Mouse (Mus musculus) heart, embryonic 12.5 days (tissue): ENCODE results near the gene Rbm11. TPM values are rescaled to one million over a fixed set of nuclear protein-coding genes. Genes with fewer than 3 reads are reported as not detected.

Source experiments
- ATAC-seq: fragments of 200-750 bp; cut with Nextera tagmentation; 2 replicates; pipeline ENCODE4 v1.8.0; 2017; ENCODE audit warnings: moderate TSS enrichment, moderate library complexity; ENCODE audit not compliant: insufficient number of reproducible peaks, low FRiP score
- H3K27ac ChIP-seq: fragments of 300-500 bp; sonication (generic); 2 replicates; pipeline ENCODE4 v1.5.1; 2016; ENCODE audit warnings: mild to moderate bottlenecking, moderate library complexity; ENCODE audit not compliant: poor library complexity, severe bottlenecking
- H3K27me3 ChIP-seq: fragments of 300-500 bp; sonication (generic); replicated peaks from 2 replicates; pipeline ENCODE4 v1.6.1; 2016; ENCODE audit warnings: mild to moderate bottlenecking, moderate library complexity
- H3K36me3 ChIP-seq: fragments of 300-500 bp; sonication (generic); 2 replicates; pipeline ENCODE4 v1.6.1; 2016; ENCODE audit warnings: mild to moderate bottlenecking, moderate library complexity
- H3K4me1 ChIP-seq: fragments of 300-500 bp; sonication (generic); replicated peaks from 2 replicates; pipeline ENCODE4 v1.6.1; 2016; ENCODE audit warnings: mild to moderate bottlenecking
- H3K4me2 ChIP-seq: fragments of 300-500 bp; sonication (generic); 2 replicates; pipeline ENCODE4 v1.6.1; 2016; ENCODE audit warnings: mild to moderate bottlenecking, moderate library complexity
- H3K4me3 ChIP-seq: fragments of 300-500 bp; sonication (generic); 2 replicates; pipeline ENCODE4 v1.5.1; 2016; ENCODE audit warnings: mild to moderate bottlenecking
- H3K9ac ChIP-seq: fragments of 300-500 bp; sonication (generic); 2 replicates; pipeline ENCODE4 v1.6.1; 2016; ENCODE audit warnings: mild to moderate bottlenecking, moderate library complexity
- H3K9me3 ChIP-seq: fragments of 300-500 bp; sonication (generic); replicated peaks from 2 replicates; pipeline ENCODE4 v1.6.1; 2016; ENCODE audit warnings: mild to moderate bottlenecking, moderate library complexity
- WGBS: fragments of 180-500 bp; shearing (Covaris S2); methylation state at CpG from one replicate; pipeline ENCODE4 v1.1.7; 2016; 5-methylcytosine and 5-hydroxymethylcytosine counted together
- polyA plus RNA-seq: library from polyadenylated mRNA; unstranded; fragments of >200 nt; fragmentation: Nextera tagmentation; extraction: Ambion mirVana; gene quantifications from 2 replicates; pipeline ENCODE4 v1.2.1, GENCODE M21; 2016

The Rbm11 gene
- polyA plus RNA-seq, result 0.27 and 0.47 TPM in 2 replicates

GRCm38 (mm10) chr16:75592671-75593500, at the start of gene Rbm11:
TSS of gene Rbm11 (plus strand) at chr16:75592844.
- peak within 1 kb of the TSS; percentile 72 for H3K4me3 ChIP-seq
- peak within 1 kb of the TSS; percentile 69 for H3K9ac ChIP-seq
- no peaks in the 10 kb centered on the region for H3K27me3 ChIP-seq
- no peak within 1 kb of the TSS for H3K27ac ChIP-seq
- ATAC-seq, result peak; percentile 95
- WGBS, result under 1% methylated on average over 52 of the region's 55 CpGs
- H3K4me2 ChIP-seq, result peak within 1 kb of the TSS; percentile 88
- no peaks in the 10 kb centered on the region for H3K9me3 ChIP-seq
- no peaks in the 10 kb centered on the region for H3K36me3 ChIP-seq
- no peaks in the 10 kb centered on the region for H3K4me1 ChIP-seq

- no peaks in the 10 kb centered on the region for H3K27me3 ChIP-seq
- no peak for ATAC-seq
- H3K4me2 ChIP-seq, result no peak overlapping the region
- H3K4me1 ChIP-seq, result no peaks in the 10 kb centered on the region
- no peaks in the 10 kb centered on the region for H3K9me3 ChIP-seq
- WGBS, result 75% methylated on average over 1 of the region's 1 CpGs
- H3K36me3 ChIP-seq, result no peaks in the 10 kb centered on the region
- no peak overlapping the region for H3K27ac ChIP-seq
- no peak overlapping the region for H3K4me3 ChIP-seq
- no peak overlapping the region for H3K9ac ChIP-seq
These were observed 47.3 kb upstream of the Rbm11 start for GRCm38 (mm10) chr16:75545310-75545709.

- Histone ChIP-seq H3K4me2 (no peak overlapping the region), H3K36me3 (no peaks in the 10 kb centered on the region), H3K4me3 (no peak overlapping the region), H3K27me3 (no peaks in the 10 kb centered on the region), H3K27ac (no peak overlapping the region), H3K9ac (no peak overlapping the region), H3K4me1 (no peaks in the 10 kb centered on the region), H3K9me3 (no peaks in the 10 kb centered on the region)
- no peak for ATAC-seq
- WGBS, result 92% methylated on average over 2 of the region's 2 CpGs
These were observed 29.7 kb upstream of the Rbm11 start for GRCm38 (mm10) chr16:75562910-75563309.

- ATAC-seq, result no peak
- Histone ChIP-seq H3K4me3 (no peak overlapping the region), H3K36me3 (no peaks in the 10 kb centered on the region), H3K27ac (no peak overlapping the region), H3K4me1 (peaks cover 3% of the 10 kb centered on the region; the same call in 1 of the 2 replicates), H3K9me3 (no peaks in the 10 kb centered on the region), H3K27me3 (no peaks in the 10 kb centered on the region), H3K4me2 (no peak overlapping the region), H3K9ac (no peak overlapping the region)
- WGBS, result 75% methylated on average over 5 of the region's 5 CpGs
These were observed 10.4 kb upstream of the Rbm11 start for GRCm38 (mm10) chr16:75582279-75582678.

GRCm38 (mm10) chr16:75585961-75586360, 6.7 kb upstream of the Rbm11 start, which contains the start of gene Lipi:
TSS of gene Lipi (minus strand) at chr16:75586061.
- Histone ChIP-seq H3K4me3 (no peak within 1 kb of the TSS), H3K27ac (no peak within 1 kb of the TSS), H3K36me3 (no peaks in the 10 kb centered on the region), H3K4me1 (peaks cover 3% of the 10 kb centered on the region; the same call in 1 of the 2 replicates), H3K27me3 (no peaks in the 10 kb centered on the region), H3K4me2 (no peak within 1 kb of the TSS), H3K9ac (no peak within 1 kb of the TSS), H3K9me3 (no peaks in the 10 kb centered on the region)
- WGBS, result 78% methylated on average over 7 of the region's 7 CpGs
- ATAC-seq, result no peak

GRCm38 (mm10) chr16:75586466-75586865, 6.2 kb upstream of the Rbm11 start:
- 18% methylated on average over 3 of the region's 3 CpGs for WGBS
- no peaks in the 10 kb centered on the region for H3K36me3 ChIP-seq
- H3K27me3 ChIP-seq, result no peaks in the 10 kb centered on the region
- no peak overlapping the region for H3K27ac ChIP-seq
- no peak for ATAC-seq
- H3K4me2 ChIP-seq, result no peak overlapping the region
- H3K9ac ChIP-seq, result no peak overlapping the region
- no peaks in the 10 kb centered on the region for H3K9me3 ChIP-seq
- H3K4me1 ChIP-seq, result peaks cover 3% of the 10 kb centered on the region; the same call in 1 of the 2 replicates
- no peak overlapping the region for H3K4me3 ChIP-seq

- no peak for ATAC-seq
- Histone ChIP-seq H3K27me3 (no peaks in the 10 kb centered on the region), H3K36me3 (no peaks in the 10 kb centered on the region), H3K9me3 (no peaks in the 10 kb centered on the region), H3K4me2 (peak overlapping the region; percentile 88), H3K9ac (peak overlapping the region; percentile 69), H3K27ac (no peak overlapping the region), H3K4me3 (peak overlapping the region; percentile 72), H3K4me1 (no peaks in the 10 kb centered on the region)
- 18% methylated on average over 15 of the region's 15 CpGs for WGBS
These were observed 998 bp downstream of the Rbm11 start for GRCm38 (mm10) chr16:75593501-75594183.

GRCm38 (mm10) chr16:75606415-75606814, 13.8 kb downstream of the Rbm11 start:
- Histone ChIP-seq H3K9me3 (no peaks in the 10 kb centered on the region), H3K4me1 (no peaks in the 10 kb centered on the region), H3K4me3 (no peak overlapping the region), H3K36me3 (no peaks in the 10 kb centered on the region), H3K27ac (no peak overlapping the region), H3K4me2 (no peak overlapping the region), H3K27me3 (no peaks in the 10 kb centered on the region), H3K9ac (no peak overlapping the region)
- WGBS, result 85% methylated on average over 1 of the region's 1 CpGs
- no peak for ATAC-seq

GRCm38 (mm10) chr16:75612561-75612960, 19.9 kb downstream of the Rbm11 start:
- Histone ChIP-seq H3K4me3 (no peak overlapping the region), H3K27ac (no peak overlapping the region), H3K9me3 (no peaks in the 10 kb centered on the region), H3K36me3 (no peaks in the 10 kb centered on the region), H3K4me2 (no peak overlapping the region), H3K9ac (no peak overlapping the region), H3K4me1 (no peaks in the 10 kb centered on the region), H3K27me3 (no peaks in the 10 kb centered on the region)
- no peak for ATAC-seq

- no peak overlapping the region for H3K9ac ChIP-seq
- H3K4me2 ChIP-seq, result no peak overlapping the region
- H3K4me3 ChIP-seq, result no peak overlapping the region
- ATAC-seq, result no peak
- WGBS, result 85% methylated on average over 2 of the region's 2 CpGs
- no peaks in the 10 kb centered on the region for H3K36me3 ChIP-seq
- no peaks in the 10 kb centered on the region for H3K4me1 ChIP-seq
- no peaks in the 10 kb centered on the region for H3K27me3 ChIP-seq
- H3K27ac ChIP-seq, result no peak overlapping the region
- H3K9me3 ChIP-seq, result no peaks in the 10 kb centered on the region
These were observed 25.2 kb downstream of the Rbm11 start for GRCm38 (mm10) chr16:75617651-75618349.

GRCm38 (mm10) chr16:75627862-75628261, 35.2 kb downstream of the Rbm11 start:
- Histone ChIP-seq H3K9ac (no peak overlapping the region), H3K4me1 (no peaks in the 10 kb centered on the region), H3K9me3 (no peaks in the 10 kb centered on the region), H3K27ac (no peak overlapping the region), H3K27me3 (no peaks in the 10 kb centered on the region), H3K4me3 (no peak overlapping the region), H3K4me2 (no peak overlapping the region), H3K36me3 (no peaks in the 10 kb centered on the region)
- no peak for ATAC-seq
- WGBS, result 75% methylated on average over 2 of the region's 2 CpGs
